Mouse (Mus musculus) macrophage (primary cell): ENCODE measurements at regions not wholly inside any gene's neighbourhood (a gene's known extent, or its start where the extent isn't known, plus 50 kb on each side); places are given as distances from the start of the nearest gene placed in this dataset.

ENCODE experiments used
- H3K27ac ChIP-seq: fragments of 350-480 bp; formaldehyde crosslinking; 2 replicates; pipeline ENCODE4 v1.9.0; 2021
- H3K36me3 ChIP-seq: fragments of 350-480 bp; formaldehyde crosslinking; 2 replicates; pipeline ENCODE4 v1.9.0; 2021; ENCODE audit errors: inconsistent target
- H3K4me3 ChIP-seq: fragments of 350-480 bp; formaldehyde crosslinking; 2 replicates; pipeline ENCODE4 v1.9.0; 2021; ENCODE audit errors: inconsistent target
- H3K79me2 ChIP-seq: fragments of 350-480 bp; formaldehyde crosslinking; 2 replicates; pipeline ENCODE4 v1.9.0; 2021; ENCODE audit errors: inconsistent target
- WGBS: methylation state at CpG from one replicate; pipeline ENCODE4 v1.1.7; 2026; ENCODE audit warnings: inconsistent platforms; ENCODE audit not compliant: missing documents; 5-methylcytosine and 5-hydroxymethylcytosine counted together

GRCm38 (mm10) chr15:25271886-25272285 lies 141.7 kb downstream of the Basp1 start:
- no peaks in the 10 kb centered on the region for H3K36me3 ChIP-seq
- 82% methylated on average over 5 of the region's 5 CpGs for WGBS
- H3K27ac ChIP-seq, result no peak overlapping the region
- no peak overlapping the region for H3K4me3 ChIP-seq
- H3K79me2 ChIP-seq, result no peaks in the 10 kb centered on the region

DNA sequence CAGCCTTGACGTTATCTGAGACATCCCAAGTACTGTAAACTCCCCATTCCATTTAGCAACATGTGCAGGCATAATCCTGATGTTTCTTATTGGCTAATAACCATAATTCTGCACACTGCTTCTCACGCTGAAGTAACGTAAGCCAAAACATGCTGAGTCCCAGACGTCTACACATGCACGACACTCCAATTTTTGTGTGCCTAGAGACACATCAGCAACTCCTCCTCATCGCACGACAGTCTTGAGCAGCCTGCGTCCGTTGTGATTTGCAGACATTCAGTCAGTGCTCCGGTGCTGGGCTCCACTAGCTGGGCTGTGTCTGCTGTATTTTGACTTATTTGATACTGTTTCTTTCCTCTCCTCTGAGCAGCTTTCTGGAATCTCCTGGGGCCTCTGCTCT lies 143.2 kb downstream of the Basp1 start:
- Histone ChIP-seq H3K27ac (peak overlapping the region; percentile 55), H3K36me3 (no peaks in the 10 kb centered on the region), H3K79me2 (no peaks in the 10 kb centered on the region), H3K4me3 (no peak overlapping the region)
- WGBS, result 92% methylated on average over 10 of the region's 10 CpGs

DNA sequence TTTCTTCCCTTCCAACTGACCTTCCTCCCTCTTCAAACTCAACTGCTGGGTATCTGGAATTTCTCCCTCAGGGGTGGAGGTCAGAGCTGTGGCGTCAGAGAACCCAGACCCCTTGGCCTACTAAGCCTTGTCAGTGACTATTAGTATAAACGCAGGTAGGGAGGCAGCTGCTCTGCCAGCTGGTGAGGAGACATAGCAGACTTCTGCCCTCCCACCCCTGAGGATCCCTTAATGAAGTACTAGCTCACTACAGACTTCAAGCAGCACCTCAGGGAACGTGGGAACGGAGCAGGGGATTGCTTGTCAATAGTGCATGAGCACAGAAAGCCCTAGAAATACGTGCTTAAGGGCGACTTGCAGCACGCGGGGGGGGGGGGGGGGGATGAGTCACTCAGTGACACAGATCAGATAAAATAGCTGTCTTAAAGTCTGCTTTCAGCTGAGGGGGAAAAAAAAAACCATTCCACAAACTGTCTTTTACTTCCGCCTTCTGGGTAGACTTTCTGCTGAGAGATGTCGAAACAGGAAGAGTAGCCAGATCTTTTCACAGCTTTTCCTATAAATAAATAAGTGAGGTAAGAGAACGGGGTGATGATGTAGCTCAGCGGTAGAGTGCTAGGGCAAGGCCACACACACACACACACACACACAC lies 144.1 kb downstream of the Basp1 start:
- H3K79me2 ChIP-seq, result no peaks in the 10 kb centered on the region
- WGBS, result 12% methylated on average over 11 of the region's 12 CpGs
- no peak overlapping the region for H3K4me3 ChIP-seq
- no peaks in the 10 kb centered on the region for H3K36me3 ChIP-seq
- peak overlapping the region; percentile 93 for H3K27ac ChIP-seq

- Histone ChIP-seq H3K79me2 (no peaks in the 10 kb centered on the region), H3K27ac (peak overlapping the region; percentile 93), H3K4me3 (no peak overlapping the region), H3K36me3 (no peaks in the 10 kb centered on the region)
- 61% methylated on average over 2 of the region's 2 CpGs for WGBS
Measured at GRCm38 (mm10) chr15:25268436-25268835, 145.1 kb downstream of the Basp1 start.

DNA sequence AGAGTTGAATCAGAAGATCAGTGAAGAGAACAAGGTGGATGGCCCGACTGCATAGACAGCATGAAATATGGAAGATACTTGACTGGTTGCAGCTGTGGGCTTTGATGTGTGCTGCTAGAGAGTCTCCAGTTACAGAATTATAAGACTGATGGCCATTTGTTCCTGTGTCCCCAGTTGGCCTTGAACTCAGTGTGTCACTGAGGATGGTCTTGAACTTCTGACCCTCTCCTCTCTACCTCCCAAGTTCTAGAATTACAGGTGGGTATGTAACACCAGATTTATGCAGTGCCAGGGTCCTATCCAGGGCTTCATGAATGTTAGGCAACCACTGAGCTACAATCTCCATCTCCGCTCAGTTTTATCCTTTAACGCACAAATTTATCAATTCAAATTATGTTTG lies 146.1 kb downstream of the Basp1 start:
- Histone ChIP-seq H3K79me2 (no peaks in the 10 kb centered on the region), H3K27ac (no peak overlapping the region), H3K36me3 (no peaks in the 10 kb centered on the region), H3K4me3 (no peak overlapping the region)
- 100% methylated on average over 3 of the region's 3 CpGs for WGBS

DNA sequence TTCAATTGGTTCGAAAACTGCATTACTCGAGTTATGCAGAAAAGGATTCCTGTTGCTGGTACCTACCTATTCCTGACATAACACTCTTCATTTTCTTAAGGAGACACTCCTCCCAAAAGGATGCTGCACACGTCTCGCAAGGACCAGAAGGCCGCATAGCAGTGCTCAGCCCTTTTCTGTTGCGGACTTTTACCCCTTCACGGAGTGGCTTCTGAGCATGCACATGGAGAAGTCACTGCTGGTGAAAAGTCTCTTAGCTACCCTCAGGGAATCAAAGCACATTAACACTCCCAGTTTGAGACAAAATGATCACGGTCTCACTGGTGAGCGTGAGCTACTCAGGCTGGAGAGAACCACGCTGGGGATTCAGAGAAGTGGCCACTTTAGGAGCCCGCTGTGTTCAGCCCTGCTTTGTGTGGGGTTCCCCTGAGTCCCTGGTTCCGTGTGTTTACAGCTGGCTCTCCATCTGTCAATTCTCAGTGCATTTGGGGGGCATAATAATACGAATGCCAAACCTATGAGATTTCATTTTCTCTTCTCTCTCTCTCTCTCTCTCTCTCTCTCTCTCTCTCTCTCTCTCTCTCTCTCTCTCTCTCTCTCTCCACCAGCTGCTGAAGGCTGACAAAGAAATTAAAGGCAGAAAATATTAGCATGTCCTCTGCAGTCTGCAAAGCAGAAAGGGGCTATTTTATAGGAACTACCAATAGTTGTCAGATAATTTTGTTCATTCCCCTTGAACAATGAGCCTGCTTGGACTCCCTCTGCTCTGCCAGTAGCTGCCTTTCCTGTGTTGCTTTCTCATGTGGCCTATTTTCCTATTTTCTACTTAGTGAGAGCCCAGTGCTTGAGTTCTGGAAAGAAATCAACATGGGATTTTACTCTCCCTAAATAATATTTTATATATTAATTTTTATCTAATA lies 160.7 kb downstream of the Basp1 start:
- 93% methylated on average over 13 of the region's 13 CpGs for WGBS
- Histone ChIP-seq H3K36me3 (no peaks in the 10 kb centered on the region), H3K27ac (no peak overlapping the region), H3K79me2 (no peaks in the 10 kb centered on the region), H3K4me3 (no peak overlapping the region)

- WGBS, result 96% methylated on average over 8 of the region's 8 CpGs
- no peaks in the 10 kb centered on the region for H3K79me2 ChIP-seq
Measured at GRCm38 (mm10) chr15:25245631-25246030, 167.9 kb downstream of the Basp1 start.

DNA sequence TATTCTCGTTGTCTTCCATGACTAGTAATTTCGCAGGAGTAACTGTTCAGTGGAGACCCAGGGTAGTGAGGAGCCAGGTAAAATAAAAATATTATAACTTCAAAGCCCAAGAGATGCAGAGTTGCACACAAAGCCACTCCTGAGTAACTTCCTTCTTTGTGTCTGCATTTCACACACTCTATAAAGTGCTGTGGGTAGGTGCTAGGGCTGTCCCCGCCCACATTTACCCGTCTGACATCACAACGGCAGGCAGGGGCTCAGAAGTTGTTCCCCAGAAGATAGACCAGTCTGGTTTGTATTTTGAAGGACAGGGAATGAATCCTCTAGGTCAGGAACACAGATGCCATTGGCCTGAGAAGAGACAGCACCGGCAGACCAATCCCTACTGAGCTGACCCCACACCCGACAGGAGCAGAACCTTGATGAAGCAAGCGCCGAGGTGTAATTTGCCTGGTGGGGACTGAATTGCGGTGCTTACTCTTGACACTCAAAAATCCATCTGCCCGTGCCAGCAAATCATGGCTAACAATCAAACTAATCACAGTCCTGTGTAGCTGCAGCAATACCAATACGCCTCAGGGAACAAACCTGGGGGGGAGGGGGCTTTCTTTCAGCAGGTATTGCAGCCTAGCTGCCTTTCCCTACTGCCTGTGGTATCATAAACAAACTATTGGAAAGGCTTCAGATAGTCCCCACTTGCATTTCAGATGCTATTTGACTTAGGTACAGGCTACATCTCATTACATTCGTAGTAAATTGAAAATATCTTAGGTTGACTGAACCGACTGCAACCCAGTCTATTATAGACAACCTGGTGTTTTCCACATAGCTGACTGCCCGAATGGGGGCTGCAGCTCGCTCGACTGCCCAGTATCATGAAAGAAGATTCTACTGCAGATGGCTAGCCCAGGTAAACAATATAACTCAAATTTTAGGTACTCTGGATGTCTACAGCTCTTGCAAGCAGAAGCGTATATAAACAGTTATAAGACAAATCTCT lies 175.6 kb downstream of the Basp1 start:
- Histone ChIP-seq H3K79me2 (no peaks in the 10 kb centered on the region), H3K27ac (no peak overlapping the region), H3K36me3 (no peaks in the 10 kb centered on the region), H3K4me3 (no peak overlapping the region)
- 86% methylated on average over 18 of the region's 18 CpGs for WGBS

More at GRCm38 (mm10) chr15:25245631-25246030, 167.9 kb downstream of the Basp1 start:
- Histone ChIP-seq H3K36me3 (no peaks in the 10 kb centered on the region), H3K27ac (no peak overlapping the region), H3K4me3 (no peak overlapping the region)

GRCm38 (mm10) chr15:25236191-25236723 lies 177.3 kb downstream of the Basp1 start:
- Histone ChIP-seq H3K4me3 (no peak overlapping the region), H3K27ac (no peak overlapping the region), H3K79me2 (no peaks in the 10 kb centered on the region), H3K36me3 (no peaks in the 10 kb centered on the region)
- WGBS, result 84% methylated on average over 6 of the region's 6 CpGs

GRCm38 (mm10) chr15:25234064-25234700 lies 179.4 kb downstream of the Basp1 start:
- no peak overlapping the region for H3K4me3 ChIP-seq

GRCm38 (mm10) chr15:25230213-25230612 lies 183.4 kb downstream of the Basp1 start:
- WGBS, result 93% methylated on average over 4 of the region's 4 CpGs
- Histone ChIP-seq H3K79me2 (no peaks in the 10 kb centered on the region), H3K4me3 (no peak overlapping the region), H3K27ac (no peak overlapping the region), H3K36me3 (no peaks in the 10 kb centered on the region)

More at GRCm38 (mm10) chr15:25234064-25234700, 179.4 kb downstream of the Basp1 start:
- H3K27ac ChIP-seq, result no peak overlapping the region
- 93% methylated on average over 10 of the region's 10 CpGs for WGBS
- no peaks in the 10 kb centered on the region for H3K79me2 ChIP-seq
- H3K36me3 ChIP-seq, result no peaks in the 10 kb centered on the region

DNA sequence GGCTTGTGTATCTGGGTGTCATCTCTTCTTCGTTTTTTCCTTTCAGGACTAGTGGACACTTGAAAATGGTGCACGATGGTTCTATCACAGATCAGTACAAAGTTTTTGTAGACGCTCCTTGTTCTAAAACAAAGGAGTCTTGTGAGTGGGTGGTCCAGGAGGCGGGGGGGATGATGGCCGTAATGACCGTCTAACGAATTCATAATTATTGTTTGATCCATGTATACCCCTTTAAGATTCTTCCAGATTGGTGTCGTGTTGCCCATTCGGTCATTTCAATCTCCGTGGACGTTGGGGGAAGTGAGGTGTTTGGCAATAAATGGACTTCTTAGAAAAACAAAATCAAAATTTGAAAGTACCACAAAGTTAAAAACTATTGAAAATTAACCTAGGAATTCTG lies 183.8 kb downstream of the Basp1 start:
- Histone ChIP-seq H3K79me2 (no peaks in the 10 kb centered on the region), H3K27ac (no peak overlapping the region), H3K4me3 (no peak overlapping the region), H3K36me3 (no peaks in the 10 kb centered on the region)
- 94% methylated on average over 11 of the region's 11 CpGs for WGBS

GRCm38 (mm10) chr15:25227496-25227895 lies 186.1 kb downstream of the Basp1 start:
- 6% methylated on average over 7 of the region's 7 CpGs for WGBS
- H3K4me3 ChIP-seq, result no peak overlapping the region
- H3K27ac ChIP-seq, result no peak overlapping the region
- H3K36me3 ChIP-seq, result no peaks in the 10 kb centered on the region
- no peaks in the 10 kb centered on the region for H3K79me2 ChIP-seq

GRCm38 (mm10) chr15:25225936-25226335 lies 187.6 kb downstream of the Basp1 start:
- Histone ChIP-seq H3K79me2 (no peaks in the 10 kb centered on the region), H3K27ac (no peak overlapping the region), H3K36me3 (no peaks in the 10 kb centered on the region), H3K4me3 (no peak overlapping the region)
- 41% methylated on average over 3 of the region's 3 CpGs for WGBS
